Mouse (Mus musculus) G1E (cell line): ENCODE results near the gene Ispd. TPM values are rescaled to one million over a fixed set of nuclear protein-coding genes. Genes with fewer than 3 reads are reported as not detected.
A peak's percentile ranks its signal among the peaks of the same experiment; 100 is the strongest.
"Not testable (repeated sequence)": the region's sequence is repeated elsewhere in the genome, so short reads cannot be mapped to it uniquely, and the experiment has no call there.

Experiments
- ATAC-seq: 2 replicates; pipeline ENCODE4 v1.8.0; 2016; ENCODE audit warnings: mild to moderate bottlenecking; ENCODE audit not compliant: insufficient number of reproducible peaks, poor library complexity, low FRiP score, severe bottlenecking; ENCODE audit errors: extremely low read depth
- DNase-seq: peaks from one replicate; pipeline ENCODE4 v3.0.0; 2012; ENCODE audit warnings: low spot score
- H3K27me3 ChIP-seq: 2 replicates; pipeline ENCODE4 v1.6.1; 2012; ENCODE audit warnings: mild to moderate bottlenecking, low read length, inconsistent platforms; ENCODE audit not compliant: insufficient read depth
- H3K36me3 ChIP-seq: replicated peaks from 2 replicates; pipeline ENCODE3; 2012; ENCODE audit warnings: mild to moderate bottlenecking, inconsistent platforms
- H3K4me1 ChIP-seq: 2 replicates; pipeline ENCODE4 v1.6.1; 2012; ENCODE audit warnings: low read depth, low read length, inconsistent platforms, mixed read lengths; ENCODE audit not compliant: insufficient read depth
- H3K4me3 ChIP-seq: 2 replicates; pipeline ENCODE4 v1.5.1; 2012; ENCODE audit warnings: low read depth, mild to moderate bottlenecking, inconsistent platforms, low read length, moderate library complexity, mixed read lengths
- H3K9me3 ChIP-seq: replicated peaks from 2 replicates; pipeline ENCODE4 v1.6.1; 2012; ENCODE audit warnings: inconsistent platforms
- CTCF ChIP-seq: IDR thresholded peaks from 2 replicates; pipeline ENCODE4 v1.5.1; 2012; ENCODE audit warnings: low read depth, low read length, inconsistent platforms, mixed read lengths
- GATA1 ChIP-seq: IDR thresholded peaks from 2 replicates; pipeline ENCODE4 v1.6.1; 2012; ENCODE audit warnings: borderline replicate concordance, low read length, inconsistent platforms, mixed read lengths
- GATA2 ChIP-seq: IDR thresholded peaks from 2 replicates; pipeline ENCODE4 v1.6.1; 2012; ENCODE audit warnings: low read depth, low read length, inconsistent platforms, borderline replicate concordance
- POLR2AphosphoS5 ChIP-seq: IDR thresholded peaks from 2 replicates; pipeline ENCODE4 v1.6.1; 2012; ENCODE audit warnings: low read depth, low read length, inconsistent platforms; ENCODE audit not compliant: insufficient replicate concordance
- TAL1 ChIP-seq: conservative IDR thresholded peaks from 2 replicates; pipeline ENCODE4 v1.6.1; 2012; ENCODE audit warnings: low read depth, low read length, inconsistent platforms, mixed read lengths
- polyA plus RNA-seq: library from polyadenylated mRNA; stranded (reverse); fragments of >175 nt; gene quantifications from 2 replicates; pipeline ENCODE4 v1.2.3, GENCODE M21; 2012
- total RNA-seq, 2 experiments: library from RNA; stranded (forward) in 1 of 2; stranded (reverse) in 1 of 2; fragments of 200-1000 nt in 1 of 2; fragments of >200 nt in 1 of 2; fragmentation: Nextera tagmentation in 1 of 2; gene quantifications; 2 replicates each; pipeline ENCODE4 v1.2.3; 2014 to 2017

Gene Ispd
- total and polyA plus RNA-seq, 3 experiments = 1.5 to 6.2 (median 4.7) TPM

- Histone ChIP-seq H3K9me3 (no peaks in the 10 kb centered on the region), H3K4me1 (peaks cover 18% of the 10 kb centered on the region), H3K4me3 (no peak overlapping the region), H3K36me3 (no peaks in the 10 kb centered on the region), H3K27me3 (no peaks in the 10 kb centered on the region)
- no peak for DNase-seq
- TF ChIP-seq GATA1 (no peak), GATA2 (no peak), POLR2AphosphoS5 (no peak), TAL1 (no peak), CTCF (no peak)
- ATAC-seq = no peak
These were observed 17.2 kb upstream of the Ispd start for GRCm38 (mm10) chr12:36364013-36364412.

GRCm38 (mm10) chr12:36373237-36373998 lies 7.8 kb upstream of the Ispd start:
- H3K9me3 ChIP-seq = peaks cover 16% of the 10 kb centered on the region
- no peak overlapping the region for H3K4me3 ChIP-seq
- no peaks in the 10 kb centered on the region for H3K27me3 ChIP-seq
- H3K36me3 ChIP-seq = no peaks in the 10 kb centered on the region
- no peak for TF ChIP-seq TAL1
- TF ChIP-seq CTCF = peak; percentile 14; the same call in 1 of the 2 replicates
- peak; percentile 50; the same call in 1 of the 2 replicates for ATAC-seq
- DNase-seq = no peak
- peaks cover 6% of the 10 kb centered on the region; the same call in 1 of the 2 replicates for H3K4me1 ChIP-seq

GRCm38 (mm10) chr12:36376391-36376790 lies 4.9 kb upstream of the Ispd start:
- H3K9me3 ChIP-seq = peaks cover 18% of the 10 kb centered on the region
- not testable (repeated sequence) for H3K4me3 ChIP-seq, ATAC-seq, H3K36me3 ChIP-seq, H3K27me3 ChIP-seq, DNase-seq
- peaks cover 13% of the 10 kb centered on the region for H3K4me1 ChIP-seq

GRCm38 (mm10) chr12:36380254-36380653 lies 996 bp upstream of the Ispd start:
- Histone ChIP-seq H3K4me1 (peaks cover 18% of the 10 kb centered on the region), H3K9me3 (peaks cover 8% of the 10 kb centered on the region), H3K4me3 (no peak overlapping the region), H3K36me3 (no peaks in the 10 kb centered on the region), H3K27me3 (no peaks in the 10 kb centered on the region)
- ATAC-seq (no peak), DNase-seq (no peak)
- TF ChIP-seq TAL1 = no peak
- no peak for TF ChIP-seq POLR2AphosphoS5

- Histone ChIP-seq H3K36me3 (no peaks in the 10 kb centered on the region), H3K27me3 (no peaks in the 10 kb centered on the region), H3K4me1 (peaks cover 18% of the 10 kb centered on the region), H3K9me3 (peaks cover 8% of the 10 kb centered on the region), H3K4me3 (no peak overlapping the region)
- DNase-seq (no peak), ATAC-seq (no peak)
- TF ChIP-seq GATA2 = no peak
- TF ChIP-seq CTCF = no peak
- no peak for TF ChIP-seq TAL1
- TF ChIP-seq POLR2AphosphoS5 = no peak
- TF ChIP-seq GATA1 = no peak
These were observed 444 bp upstream of the Ispd start for GRCm38 (mm10) chr12:36380806-36381205.

GRCm38 (mm10) chr12:36385386-36385785 lies 4.1 kb downstream of the Ispd start:
- peaks cover 8% of the 10 kb centered on the region for H3K9me3 ChIP-seq
- no peaks in the 10 kb centered on the region for H3K36me3 ChIP-seq
- TF ChIP-seq GATA2 (no peak), POLR2AphosphoS5 (no peak), TAL1 (no peak)
- no peaks in the 10 kb centered on the region for H3K27me3 ChIP-seq
- H3K4me1 ChIP-seq = peaks cover 18% of the 10 kb centered on the region
- no peak for ATAC-seq
- no peak for DNase-seq
- no peak overlapping the region for H3K4me3 ChIP-seq

GRCm38 (mm10) chr12:36386991-36387390 lies 5.7 kb downstream of the Ispd start:
- Histone ChIP-seq H3K4me3 (no peak overlapping the region), H3K4me1 (peaks cover 5% of the 10 kb centered on the region), H3K36me3 (no peaks in the 10 kb centered on the region), H3K9me3 (no peaks in the 10 kb centered on the region), H3K27me3 (no peaks in the 10 kb centered on the region)
- DNase-seq = no peak
- no peak for ATAC-seq
- TF ChIP-seq POLR2AphosphoS5 (no peak), GATA2 (no peak), TAL1 (no peak), GATA1 (no peak), CTCF (no peak)
